In the genomic region with DNA sequence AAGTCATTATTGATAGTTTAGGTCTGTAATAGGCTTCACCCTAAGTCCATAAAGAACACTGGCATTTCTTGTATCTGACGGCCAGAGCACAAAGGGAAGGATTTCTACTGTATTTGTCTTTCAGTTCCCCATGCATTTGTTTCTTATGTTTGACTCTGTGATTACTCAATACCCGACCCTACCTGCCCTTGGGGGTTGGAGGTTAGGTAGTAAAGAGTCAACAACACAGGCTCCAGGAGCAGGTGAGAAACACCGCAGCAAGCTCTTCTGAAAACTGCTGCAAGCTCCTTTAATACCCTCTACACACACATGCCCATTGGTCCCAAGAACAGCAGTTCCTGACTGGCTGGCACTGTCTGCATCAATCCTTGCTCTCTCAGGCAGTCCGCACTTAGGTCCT, we compare ENCODE assay signal across 20 mouse cellular contexts. TPM values are rescaled to one million over a fixed set of nuclear protein-coding genes. Genes with fewer than 3 reads are reported as not detected.
DNase-seq lines count a peak whose midpoint lies in the region; ATAC-seq and TF ChIP-seq lines count a peak whose summit lies in the region.
"Had no signal": no experiment of that assay in that cellular context is flagged by ENCODE, and none has a peak within 500 bp of the region (broad histone marks: within the 10 kb centered on the region; RNA-seq: fewer than 3 reads in every experiment).

No protein-coding gene starts in this region.

- TF ChIP-seq CTCF in intestine, postnatal 0 days (IDR thresholded peaks at IDR 0.05; ENCODE audit: low read depth): no peak

- H3K27me3 ChIP-seq in intestine, embryonic 15.5 days (replicated peaks): no peaks in the 10 kb centered on the region
- H3K27me3 ChIP-seq in intestine, postnatal 0 days (replicated peaks; ENCODE audit: control insufficient read depth, insufficient read depth, low read length): no peaks in the 10 kb centered on the region
- no peaks in the 10 kb centered on the region for H3K27me3 ChIP-seq in liver, embryonic 12.5 days (replicated peaks)
- no peaks in the 10 kb centered on the region for H3K27me3 ChIP-seq in liver, embryonic 16.5 days (ENCODE audit: control insufficient read depth, insufficient read depth, low read depth, low read length)
- no peaks in the 10 kb centered on the region for H3K27me3 ChIP-seq in hindbrain, embryonic 12.5 days
- H3K27me3 ChIP-seq: embryonic facial prominence, embryonic 12.5 days; forebrain, embryonic 15.5 days; heart, embryonic 15.5 days; Patski had no signal

- H3K36me3 ChIP-seq in intestine, embryonic 15.5 days: no peaks in the 10 kb centered on the region
- H3K36me3 ChIP-seq in intestine, postnatal 0 days (ENCODE audit: control insufficient read depth, insufficient read depth): no peaks in the 10 kb centered on the region
- no peaks in the 10 kb centered on the region for H3K36me3 ChIP-seq in liver, embryonic 12.5 days
- no peaks in the 10 kb centered on the region for H3K36me3 ChIP-seq in liver, embryonic 16.5 days (ENCODE audit: control insufficient read depth, insufficient read depth)
- H3K36me3 ChIP-seq in hindbrain, embryonic 12.5 days: no peaks in the 10 kb centered on the region
- H3K36me3 ChIP-seq: embryonic facial prominence, embryonic 12.5 days; forebrain, embryonic 15.5 days had no signal

- H3K4me3 ChIP-seq in intestine, embryonic 15.5 days (replicated peaks): no peak overlapping the region
- H3K4me3 ChIP-seq in intestine, postnatal 0 days (ENCODE audit: low read depth, low read length): no peak overlapping the region
- H3K4me3 ChIP-seq in liver, embryonic 12.5 days: no peak overlapping the region
- H3K4me3 ChIP-seq in liver, embryonic 16.5 days (ENCODE audit: low read depth, low read length): no peak overlapping the region
- no peak overlapping the region for H3K4me3 ChIP-seq in hindbrain, embryonic 12.5 days
- H3K4me3 ChIP-seq: embryonic facial prominence, embryonic 12.5 days; forebrain, embryonic 15.5 days; heart, adult 2 months; heart, embryonic 15.5 days had no signal

- ATAC-seq in intestine, embryonic 15.5 days: 0 out of 2 replicates have a peak, but pooled peaks have one; percentile 25
- ATAC-seq in intestine, postnatal 0 days: no peak
- ATAC-seq in liver, embryonic 12.5 days: peak; percentile 44; the same call in 1 of the 2 replicates
- peak; percentile 64 for ATAC-seq in liver, embryonic 16.5 days (ENCODE audit: low read depth)
- no peak for ATAC-seq in hindbrain, embryonic 12.5 days (ENCODE audit: low FRiP score)
- ATAC-seq: activated CD4-positive, CD25-positive, alpha-beta regulatory T cell, adult 4 months; forebrain, embryonic 15.5 days; Patski had no signal

- H3K4me1 ChIP-seq in intestine, embryonic 15.5 days (replicated peaks): peaks cover 12% of the 10 kb centered on the region
- H3K4me1 ChIP-seq in intestine, postnatal 0 days (replicated peaks; ENCODE audit: control insufficient read depth, insufficient read depth, low read length): no peaks in the 10 kb centered on the region; the same call in 1 of the 2 replicates
- peaks cover 12% of the 10 kb centered on the region for H3K4me1 ChIP-seq in liver, embryonic 12.5 days
- no peaks in the 10 kb centered on the region for H3K4me1 ChIP-seq in liver, embryonic 16.5 days (ENCODE audit: control insufficient read depth, low read depth, low read length)
- H3K4me1 ChIP-seq in hindbrain, embryonic 12.5 days: no peaks in the 10 kb centered on the region
- H3K4me1 ChIP-seq: embryonic facial prominence, embryonic 12.5 days had no signal

- no peak overlapping the region for H3K4me2 ChIP-seq in intestine, embryonic 15.5 days (replicated peaks)
- H3K4me2 ChIP-seq in intestine, postnatal 0 days (replicated peaks; ENCODE audit: low read depth): no peak overlapping the region
- H3K4me2 ChIP-seq in liver, embryonic 12.5 days: no peak overlapping the region
- H3K4me2 ChIP-seq in liver, embryonic 16.5 days (ENCODE audit: low read depth, low read length): no peak overlapping the region
- H3K4me2 ChIP-seq in hindbrain, embryonic 12.5 days (replicated peaks): no peak overlapping the region
- H3K4me2 ChIP-seq: embryonic facial prominence, embryonic 12.5 days; forebrain, embryonic 15.5 days; heart, embryonic 11.5 days; heart, embryonic 15.5 days had no signal

- 47% methylated on average over 4 of the region's 4 CpGs for WGBS in intestine, embryonic 15.5 days
- 43% methylated on average over 4 of the region's 4 CpGs for WGBS in intestine, postnatal 0 days
- WGBS in liver, embryonic 12.5 days (ENCODE audit: insufficient replicate concordance): 63% methylated on average over 4 of the region's 4 CpGs
- 67% methylated on average over 4 of the region's 4 CpGs for WGBS in liver, embryonic 16.5 days (ENCODE audit: insufficient replicate concordance)
- WGBS in hindbrain, embryonic 12.5 days: 80% methylated on average over 4 of the region's 4 CpGs

- DNase-seq in yolk sac, embryonic 10.5 days (ENCODE audit: low spot score): peak; percentile 76
- no peak for DNase-seq in left cerebral cortex, postnatal 14 days (ENCODE audit: low spot score in 2 of 2)
- DNase-seq: adrenal gland, postnatal 14 days; cerebellum, adult 11-12 months; cerebellum, adult 9-10 months; cerebellum, postnatal 25 days; gastrocnemius, postnatal 10 days; heart, adult 2 months; heart, postnatal 14 days had no signal

- no peaks in the 10 kb centered on the region for H3K9me3 ChIP-seq in intestine, embryonic 15.5 days
- H3K9me3 ChIP-seq in intestine, postnatal 0 days (ENCODE audit: control insufficient read depth): no peaks in the 10 kb centered on the region
- H3K9me3 ChIP-seq in liver, embryonic 12.5 days (replicated peaks): no peaks in the 10 kb centered on the region
- H3K9me3 ChIP-seq in liver, embryonic 16.5 days (replicated peaks; ENCODE audit: control insufficient read depth, low read length): no peaks in the 10 kb centered on the region
- H3K9me3 ChIP-seq in hindbrain, embryonic 12.5 days (replicated peaks): no peaks in the 10 kb centered on the region
- H3K9me3 ChIP-seq: embryonic facial prominence, embryonic 12.5 days; forebrain, embryonic 15.5 days; heart, embryonic 15.5 days had no signal

- no peak overlapping the region for H3K27ac ChIP-seq in intestine, embryonic 15.5 days
- H3K27ac ChIP-seq in intestine, postnatal 0 days (ENCODE audit: low read depth, low read length): no peak overlapping the region
- H3K27ac ChIP-seq in liver, embryonic 12.5 days: no peak overlapping the region
- H3K27ac ChIP-seq in liver, embryonic 16.5 days (ENCODE audit: low read length): no peak overlapping the region; the same call in 1 of the 2 replicates
- H3K27ac ChIP-seq in hindbrain, embryonic 12.5 days: no peak overlapping the region
- H3K27ac ChIP-seq: embryonic facial prominence, embryonic 12.5 days; forebrain, embryonic 15.5 days; heart, embryonic 15.5 days had no signal

- intact Hi-C loops in left cerebral cortex, postnatal 14 days (cut with DNase I): no loop called here

- no peak overlapping the region for H3K9ac ChIP-seq in intestine, embryonic 15.5 days
- H3K9ac ChIP-seq in intestine, postnatal 0 days (ENCODE audit: low read depth, low read length): no peak overlapping the region
- no peak overlapping the region for H3K9ac ChIP-seq in liver, embryonic 12.5 days
- no peak overlapping the region for H3K9ac ChIP-seq in liver, embryonic 16.5 days (ENCODE audit: low read depth, low read length)
- no peak overlapping the region for H3K9ac ChIP-seq in hindbrain, embryonic 12.5 days
- H3K9ac ChIP-seq: embryonic facial prominence, embryonic 12.5 days; forebrain, embryonic 15.5 days; heart, embryonic 15.5 days had no signal

RNA-seq across cellular contexts. Expression of gene Fbxw7, which starts 51.8 kb away (rescaled TPM):
- 9.6 and 10.4 TPM in 2 replicates for polyA plus RNA-seq in intestine, embryonic 15.5 days (2015; fragmentation: Nextera tagmentation; extraction: Ambion mirVana)
- 5.6 and 5.7 TPM in 2 replicates for polyA plus RNA-seq in intestine, postnatal 0 days (2015; fragmentation: Nextera tagmentation; extraction: Ambion mirVana)
- polyA plus RNA-seq in liver, embryonic 12.5 days (2016; fragmentation: Nextera tagmentation; extraction: Ambion mirVana): 4.9 TPM in 2 replicates
- 2.8 TPM in 2 replicates for polyA plus RNA-seq in liver, embryonic 16.5 days (2015; fragmentation: Nextera tagmentation; extraction: Ambion mirVana)
- 100 to 1,000 TPM; 240 to 267 TPM for total RNA-seq in left cerebral cortex, postnatal 14 days (2021)
- polyA plus RNA-seq in hindbrain, embryonic 12.5 days (2016; fragmentation: Nextera tagmentation; extraction: Ambion mirVana): 20.6 and 21.5 TPM in 2 replicates

Comparison
In these comparisons a context has a peak if more than half of its experiments do, and no peak if none do; other contexts are left out.
1. ATAC-seq: peak in intestine, embryonic 15.5 days (single experiment), liver, embryonic 12.5 days (single experiment) and liver, embryonic 16.5 days (single experiment); none in intestine, postnatal 0 days (single experiment) and hindbrain, embryonic 12.5 days (single experiment).